ENCODE assay signal across 7 mouse cellular contexts in genomic region chr1:168426900-168427299, GRCm38 (mm10). TPM values are rescaled to one million over a fixed set of nuclear protein-coding genes. Genes with fewer than 3 reads are reported as not detected.
DNase-seq lines count a peak whose midpoint lies in the region; ATAC-seq lines count a peak whose summit lies in the region.

No protein-coding gene starts in this region.

- peaks cover 23% of the 10 kb centered on the region for H3K4me1 ChIP-seq in liver, embryonic 12.5 days
- H3K4me1 ChIP-seq in forebrain, embryonic 13.5 days = peaks cover 62% of the 10 kb centered on the region
- peaks cover 19% of the 10 kb centered on the region; the same call in 1 of the 2 replicates for H3K4me1 ChIP-seq in intestine, embryonic 15.5 days (replicated peaks)
- H3K4me1 ChIP-seq in neural tube, embryonic 15.5 days = peaks cover 46% of the 10 kb centered on the region

- peak overlapping the region; percentile 29 for H3K4me2 ChIP-seq in liver, embryonic 12.5 days
- H3K4me2 ChIP-seq in forebrain, embryonic 13.5 days = peak overlapping the region; percentile 80
- H3K4me2 ChIP-seq in intestine, embryonic 15.5 days (replicated peaks) = peak overlapping the region; percentile 45
- H3K4me2 ChIP-seq in neural tube, embryonic 15.5 days = peak overlapping the region; percentile 61

- no peak for DNase-seq in liver
- no peak for DNase-seq in right cerebral cortex, postnatal 4 days
- no peak for DNase-seq in spleen, postnatal 36 days (ENCODE audit: low spot score in 2 of 2)

- no peak for ATAC-seq in liver, embryonic 12.5 days
- no peak for ATAC-seq in forebrain, embryonic 13.5 days
- ATAC-seq in intestine, embryonic 15.5 days = no peak
- no peak for ATAC-seq in neural tube, embryonic 15.5 days (ENCODE audit: low FRiP score)

- H3K4me3 ChIP-seq in liver, embryonic 12.5 days = no peak overlapping the region
- peak overlapping the region; percentile 95 for H3K4me3 ChIP-seq in forebrain, embryonic 13.5 days
- peak overlapping the region; percentile 22; the same call in 1 of the 2 replicates for H3K4me3 ChIP-seq in intestine, embryonic 15.5 days (replicated peaks)
- H3K4me3 ChIP-seq in neural tube, embryonic 15.5 days (replicated peaks) = peak overlapping the region; percentile 76

- H3K27ac ChIP-seq in liver, embryonic 12.5 days = no peak overlapping the region
- H3K27ac ChIP-seq in forebrain, embryonic 13.5 days = peak overlapping the region; percentile 86
- H3K27ac ChIP-seq in intestine, embryonic 15.5 days = no peak overlapping the region
- H3K27ac ChIP-seq in neural tube, embryonic 15.5 days (replicated peaks) = peak overlapping the region; percentile 19

- H3K27me3 ChIP-seq in liver, embryonic 12.5 days (replicated peaks) = no peaks in the 10 kb centered on the region
- no peaks in the 10 kb centered on the region for H3K27me3 ChIP-seq in forebrain, embryonic 13.5 days
- no peaks in the 10 kb centered on the region for H3K27me3 ChIP-seq in intestine, embryonic 15.5 days (replicated peaks)
- H3K27me3 ChIP-seq in neural tube, embryonic 15.5 days (replicated peaks) = no peaks in the 10 kb centered on the region

- no peak overlapping the region for H3K9ac ChIP-seq in liver, embryonic 12.5 days
- peak overlapping the region; percentile 69 for H3K9ac ChIP-seq in forebrain, embryonic 13.5 days
- no peak overlapping the region for H3K9ac ChIP-seq in intestine, embryonic 15.5 days
- H3K9ac ChIP-seq in neural tube, embryonic 15.5 days (replicated peaks) = 0 out of 2 replicates have a peak overlapping the region, but pooled peaks have one; percentile 30

- no peaks in the 10 kb centered on the region for H3K36me3 ChIP-seq in liver, embryonic 12.5 days
- peaks cover 7% of the 10 kb centered on the region for H3K36me3 ChIP-seq in forebrain, embryonic 13.5 days (ENCODE audit: poor library complexity, severe bottlenecking)
- peaks cover 3% of the 10 kb centered on the region; the same call in 1 of the 2 replicates for H3K36me3 ChIP-seq in intestine, embryonic 15.5 days
- H3K36me3 ChIP-seq in neural tube, embryonic 15.5 days = no peaks in the 10 kb centered on the region

- no peaks in the 10 kb centered on the region for H3K9me3 ChIP-seq in liver, embryonic 12.5 days (replicated peaks)
- H3K9me3 ChIP-seq in forebrain, embryonic 13.5 days (replicated peaks) = no peaks in the 10 kb centered on the region
- H3K9me3 ChIP-seq in intestine, embryonic 15.5 days = no peaks in the 10 kb centered on the region
- H3K9me3 ChIP-seq in neural tube, embryonic 15.5 days (replicated peaks) = no peaks in the 10 kb centered on the region

- WGBS in liver, embryonic 12.5 days (ENCODE audit: insufficient replicate concordance) = 58% methylated on average over 9 of the region's 9 CpGs
- WGBS in forebrain, embryonic 13.5 days = 20% methylated on average over 9 of the region's 9 CpGs
- 36% methylated on average over 9 of the region's 9 CpGs for WGBS in intestine, embryonic 15.5 days
- WGBS in neural tube, embryonic 15.5 days = 17% methylated on average over 9 of the region's 9 CpGs

RNA-seq across cellular contexts. Expression of gene Pbx1, which starts 5.2 kb away (rescaled TPM):
- 6.8 and 6.9 TPM in 2 replicates for polyA plus RNA-seq in liver, embryonic 12.5 days (2016; fragmentation: Nextera tagmentation; extraction: Ambion mirVana)
- 72.2 and 78.9 TPM in 2 replicates for polyA plus RNA-seq in forebrain, embryonic 13.5 days (2015; fragmentation: Nextera tagmentation; extraction: Ambion mirVana)
- polyA plus RNA-seq in intestine, embryonic 15.5 days (2015; fragmentation: Nextera tagmentation; extraction: Ambion mirVana) = 24.0 and 27.5 TPM in 2 replicates
- 28.8 and 31.4 TPM in 2 replicates for polyA plus RNA-seq in neural tube, embryonic 15.5 days (2015; fragmentation: Nextera tagmentation; extraction: Ambion mirVana)

Comparison
In these comparisons a context has a peak if more than half of its experiments do, and no peak if none do; other contexts are left out.
1. H3K27ac ChIP-seq: peak in forebrain, embryonic 13.5 days (single experiment) and neural tube, embryonic 15.5 days (single experiment); none in liver, embryonic 12.5 days (single experiment) and intestine, embryonic 15.5 days (single experiment).
2. H3K4me2 ChIP-seq: peak in every context shown above with its lines; median percentile 80 in forebrain, embryonic 13.5 days; 61 in neural tube, embryonic 15.5 days; 45 in intestine, embryonic 15.5 days; 29 in liver, embryonic 12.5 days.
3. H3K9ac ChIP-seq: peak in forebrain, embryonic 13.5 days (single experiment) and neural tube, embryonic 15.5 days (single experiment); none in liver, embryonic 12.5 days (single experiment) and intestine, embryonic 15.5 days (single experiment).